Mouse (Mus musculus): ENCODE data around the gene Grin2d. TPM values are rescaled to one million over a fixed set of nuclear protein-coding genes. Genes with fewer than 3 reads are reported as not detected.
"Not testable (repeated sequence)": the region's sequence is repeated elsewhere in the genome, so short reads cannot be mapped to it uniquely, and the experiment has no call there.

Gene Grin2d
- 0.07 TPM in 1 of 2 replicates, not detected in the other for polyA plus RNA-seq (2014; fragmentation: Nextera tagmentation; extraction: Ambion mirVana)

- H3K4me3 ChIP-seq (ENCODE audit: low read depth, low read length); DNase-seq (ENCODE audit: low spot score); H3K9ac ChIP-seq (ENCODE audit: low read length); H3K4me1 ChIP-seq (ENCODE audit: control insufficient read depth, insufficient read depth, low read length); H3K27ac ChIP-seq (replicated peaks; ENCODE audit: low read depth, low read length); H3K27me3 ChIP-seq (ENCODE audit: control insufficient read depth, insufficient read depth, low read length); H3K4me2 ChIP-seq (ENCODE audit: low read depth, severe bottlenecking); H3K9me3 ChIP-seq (ENCODE audit: control insufficient read depth, low read length); ATAC-seq (ENCODE audit: insufficient number of reproducible peaks, low FRiP score, low TSS enrichment, low read depth): not testable (repeated sequence)
- H3K36me3 ChIP-seq (ENCODE audit: control insufficient read depth, insufficient read depth, low read length) = peaks cover 20% of the 10 kb centered on the region
- WGBS = 97% methylated on average over 1 of the region's 1 CpGs
Observed at GRCm38 (mm10) chr7:45878278-45878677, at the start of gene Grin2d. TSS of gene Grin2d (minus strand) at chr7:45878378.

- no peak overlapping the region for H3K9ac ChIP-seq (ENCODE audit: low read length)
Observed at GRCm38 (mm10) chr7:45924429-45924816, 46.2 kb upstream of the Grin2d start.

DNA sequence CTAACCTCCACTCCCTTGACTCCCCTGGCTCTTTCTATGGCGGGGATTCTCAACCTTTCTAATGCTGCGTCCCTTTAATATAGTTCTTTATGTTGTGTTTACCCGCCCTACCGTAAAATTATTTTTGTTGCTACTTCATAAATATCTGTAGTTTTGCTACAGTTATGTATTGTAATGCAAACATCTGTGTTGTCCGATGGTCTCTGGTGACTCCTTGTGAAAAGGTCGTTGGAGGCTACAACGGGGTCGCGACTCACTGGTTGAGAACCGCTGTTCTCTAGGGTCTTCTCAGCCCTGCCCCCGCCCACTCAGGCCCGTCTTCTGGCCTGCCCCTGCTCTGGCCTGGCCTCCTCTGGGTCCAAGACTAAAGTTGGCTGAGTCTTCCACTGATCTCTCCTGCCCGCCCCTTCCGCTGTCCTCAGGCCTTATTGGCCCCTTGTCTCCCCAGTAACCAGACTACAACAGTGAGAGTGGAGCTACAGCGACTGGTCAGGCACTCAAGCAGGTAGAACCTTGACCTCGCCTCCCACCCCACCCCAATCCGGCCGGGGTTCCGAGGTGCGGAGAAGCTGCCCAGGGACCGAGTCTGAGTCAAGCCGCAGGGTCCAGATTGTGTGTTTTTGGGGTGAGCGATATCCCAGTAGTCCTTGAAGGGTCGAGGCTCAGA lies 45.7 kb upstream of the Grin2d start, which contains the start of gene Ccdc114:
Ccdc114 (plus strand) TSS at position 311 of the 667 bp plus-strand sequence.
- H3K27me3 ChIP-seq (ENCODE audit: control insufficient read depth, insufficient read depth, low read length) = no peaks in the 10 kb centered on the region
- peak within 1 kb of the TSS; percentile 31 for H3K4me3 ChIP-seq (ENCODE audit: low read depth, low read length)
- peak within 1 kb of the TSS; percentile 75 for H3K27ac ChIP-seq (replicated peaks; ENCODE audit: low read depth, low read length)
- H3K36me3 ChIP-seq (ENCODE audit: control insufficient read depth, insufficient read depth, low read length) = no peaks in the 10 kb centered on the region
- H3K4me1 ChIP-seq (ENCODE audit: control insufficient read depth, insufficient read depth, low read length) = peaks cover 19% of the 10 kb centered on the region
- WGBS = 4% methylated on average over 24 of the region's 24 CpGs
- no peak within 1 kb of the TSS; the same call in 1 of the 2 replicates for H3K9ac ChIP-seq (ENCODE audit: low read length)
- peak within 1 kb of the TSS; percentile 56 for H3K4me2 ChIP-seq (ENCODE audit: low read depth, severe bottlenecking)
- no peaks in the 10 kb centered on the region for H3K9me3 ChIP-seq (ENCODE audit: control insufficient read depth, low read length)
- peak; percentile 67 for DNase-seq (ENCODE audit: low spot score)
- ATAC-seq (ENCODE audit: insufficient number of reproducible peaks, low FRiP score, low TSS enrichment, low read depth) = peak; percentile 14; the same call in 1 of the 2 replicates

More at GRCm38 (mm10) chr7:45924429-45924816, 46.2 kb upstream of the Grin2d start:
- H3K4me3 ChIP-seq (ENCODE audit: low read depth, low read length) = peak overlapping the region; percentile 31
- peaks cover 19% of the 10 kb centered on the region for H3K4me1 ChIP-seq (ENCODE audit: control insufficient read depth, insufficient read depth, low read length)
- no peaks in the 10 kb centered on the region for H3K27me3 ChIP-seq (ENCODE audit: control insufficient read depth, insufficient read depth, low read length)
- no peaks in the 10 kb centered on the region for H3K9me3 ChIP-seq (ENCODE audit: control insufficient read depth, low read length)
- ATAC-seq (ENCODE audit: insufficient number of reproducible peaks, low FRiP score, low TSS enrichment, low read depth) (no peak), DNase-seq (ENCODE audit: low spot score) (peak; percentile 61)
- WGBS = 11% methylated on average over 14 of the region's 14 CpGs
- H3K27ac ChIP-seq (replicated peaks; ENCODE audit: low read depth, low read length) = no peak overlapping the region
- H3K36me3 ChIP-seq (ENCODE audit: control insufficient read depth, insufficient read depth, low read length) = no peaks in the 10 kb centered on the region
- peak overlapping the region; percentile 56 for H3K4me2 ChIP-seq (ENCODE audit: low read depth, severe bottlenecking)

- no peaks in the 10 kb centered on the region for H3K27me3 ChIP-seq (ENCODE audit: control insufficient read depth, insufficient read depth, low read length)
- WGBS = 2% methylated on average over 37 of the region's 37 CpGs
- peak overlapping the region; percentile 31 for H3K4me3 ChIP-seq (ENCODE audit: low read depth, low read length)
- no peak overlapping the region; the same call in 1 of the 2 replicates for H3K9ac ChIP-seq (ENCODE audit: low read length)
- peak overlapping the region; percentile 75 for H3K27ac ChIP-seq (replicated peaks; ENCODE audit: low read depth, low read length)
- H3K36me3 ChIP-seq (ENCODE audit: control insufficient read depth, insufficient read depth, low read length) = no peaks in the 10 kb centered on the region
- peak; percentile 87 for ATAC-seq (ENCODE audit: insufficient number of reproducible peaks, low FRiP score, low TSS enrichment, low read depth)
- no peaks in the 10 kb centered on the region for H3K9me3 ChIP-seq (ENCODE audit: control insufficient read depth, low read length)
- H3K4me1 ChIP-seq (ENCODE audit: control insufficient read depth, insufficient read depth, low read length) = peaks cover 19% of the 10 kb centered on the region
- peak; percentile 95 for DNase-seq (ENCODE audit: low spot score)
- H3K4me2 ChIP-seq (ENCODE audit: low read depth, severe bottlenecking) = peak overlapping the region; percentile 56
Observed at GRCm38 (mm10) chr7:45922928-45923761, 45.0 kb upstream of the Grin2d start.

GRCm38 (mm10) chr7:45921950-45922600 lies 43.9 kb upstream of the Grin2d start:
- peaks cover 29% of the 10 kb centered on the region for H3K4me1 ChIP-seq (ENCODE audit: control insufficient read depth, insufficient read depth, low read length)
- no peak overlapping the region for H3K4me3 ChIP-seq (ENCODE audit: low read depth, low read length)
- H3K9me3 ChIP-seq (ENCODE audit: control insufficient read depth, low read length) = no peaks in the 10 kb centered on the region
- ATAC-seq (ENCODE audit: insufficient number of reproducible peaks, low FRiP score, low TSS enrichment, low read depth) = no peak
- DNase-seq (ENCODE audit: low spot score) = no peak
- WGBS = 80% methylated on average over 12 of the region's 12 CpGs
- no peaks in the 10 kb centered on the region for H3K36me3 ChIP-seq (ENCODE audit: control insufficient read depth, insufficient read depth, low read length)
- no peak overlapping the region; the same call in none of the 2 replicates for H3K4me2 ChIP-seq (ENCODE audit: low read depth, severe bottlenecking)
- H3K27me3 ChIP-seq (ENCODE audit: control insufficient read depth, insufficient read depth, low read length) = no peaks in the 10 kb centered on the region
- H3K9ac ChIP-seq (ENCODE audit: low read length) = peak overlapping the region; percentile 34; the same call in 1 of the 2 replicates
- H3K27ac ChIP-seq (replicated peaks; ENCODE audit: low read depth, low read length) = peak overlapping the region; percentile 75

DNA sequence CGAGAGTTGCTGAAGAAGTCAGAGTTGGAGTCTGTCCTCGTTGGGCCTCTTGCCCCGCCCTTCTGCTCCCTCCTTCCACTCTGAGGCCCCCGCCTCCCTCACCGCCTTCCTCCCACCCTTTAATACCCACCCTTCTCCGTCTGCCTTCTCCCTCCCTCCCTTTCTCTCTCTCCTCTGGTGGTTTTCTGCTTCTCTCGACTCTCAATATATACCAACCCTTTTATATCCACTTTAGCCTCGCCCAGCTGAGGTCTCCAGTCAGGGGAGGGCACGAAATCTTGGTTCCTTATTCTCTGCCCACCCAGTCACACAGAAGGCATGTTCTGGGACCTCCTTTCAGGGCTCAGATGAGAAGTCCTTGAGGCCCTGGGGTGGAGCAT lies 43.1 kb upstream of the Grin2d start, which contains the start of gene Emp3:
Emp3 (minus strand) TSS at position 163 of the 380 bp plus-strand sequence.
- peak within 1 kb of the TSS; percentile 35 for H3K9ac ChIP-seq (ENCODE audit: low read length)
- H3K4me2 ChIP-seq (ENCODE audit: low read depth, severe bottlenecking) = peak within 1 kb of the TSS; percentile 43
- no peaks in the 10 kb centered on the region for H3K9me3 ChIP-seq (ENCODE audit: control insufficient read depth, low read length)
- H3K27me3 ChIP-seq (ENCODE audit: control insufficient read depth, insufficient read depth, low read length) = no peaks in the 10 kb centered on the region
- DNase-seq (ENCODE audit: low spot score) = no peak
- peaks cover 38% of the 10 kb centered on the region for H3K4me1 ChIP-seq (ENCODE audit: control insufficient read depth, insufficient read depth, low read length)
- no peaks in the 10 kb centered on the region for H3K36me3 ChIP-seq (ENCODE audit: control insufficient read depth, insufficient read depth, low read length)
- H3K4me3 ChIP-seq (ENCODE audit: low read depth, low read length) = peak within 1 kb of the TSS; percentile 16
- 40% methylated on average over 9 of the region's 9 CpGs for WGBS
- ATAC-seq (ENCODE audit: insufficient number of reproducible peaks, low FRiP score, low TSS enrichment, low read depth) = no peak
- peak within 1 kb of the TSS; percentile 75; the same call in 1 of the 2 replicates for H3K27ac ChIP-seq (replicated peaks; ENCODE audit: low read depth, low read length)

- H3K4me2 ChIP-seq (ENCODE audit: low read depth, severe bottlenecking) = peak overlapping the region; percentile 43
- no peaks in the 10 kb centered on the region for H3K36me3 ChIP-seq (ENCODE audit: control insufficient read depth, insufficient read depth, low read length)
- WGBS = 37% methylated on average over 9 of the region's 9 CpGs
- H3K9ac ChIP-seq (ENCODE audit: low read length) = peak overlapping the region; percentile 35
- peak overlapping the region; percentile 16 for H3K4me3 ChIP-seq (ENCODE audit: low read depth, low read length)
- H3K27ac ChIP-seq (replicated peaks; ENCODE audit: low read depth, low read length) = no peak overlapping the region
- DNase-seq (ENCODE audit: low spot score) (no peak), ATAC-seq (ENCODE audit: insufficient number of reproducible peaks, low FRiP score, low TSS enrichment, low read depth) (no peak)
- no peaks in the 10 kb centered on the region for H3K9me3 ChIP-seq (ENCODE audit: control insufficient read depth, low read length)
- H3K4me1 ChIP-seq (ENCODE audit: control insufficient read depth, insufficient read depth, low read length) = peaks cover 43% of the 10 kb centered on the region
- H3K27me3 ChIP-seq (ENCODE audit: control insufficient read depth, insufficient read depth, low read length) = no peaks in the 10 kb centered on the region
Observed at GRCm38 (mm10) chr7:45920583-45921241, 42.5 kb upstream of the Grin2d start.
